Mouse (Mus musculus) bone marrow, adult 2 months (tissue): ENCODE results near the gene Upk1b.

Experiments used
- CTCF ChIP-seq: fragments of 200-500 bp; IDR thresholded peaks from 2 replicates; pipeline ENCODE4 v1.5.1; 2011; ENCODE audit warnings: low read length, control low read depth; ENCODE audit not compliant: control insufficient read depth, insufficient read depth
- POLR2A ChIP-seq: fragments of 200-500 bp; IDR thresholded peaks from 2 replicates; pipeline ENCODE4 v1.6.1; 2011; ENCODE audit warnings: low read depth, mild to moderate bottlenecking, control low read depth, low read length, borderline replicate concordance; ENCODE audit not compliant: control insufficient read depth

GRCm38 (mm10) chr16:38757626-38758025, 42.5 kb downstream of the Upk1b start:
- TF ChIP-seq CTCF: no peak
- TF ChIP-seq POLR2A: no peak
